Mouse (Mus musculus) G1E (cell line): ENCODE measurements around the gene Gm26897.

Experiments used
- CTCF ChIP-seq: IDR thresholded peaks from 2 replicates; pipeline ENCODE4 v1.5.1; 2012; ENCODE audit warnings: low read depth, low read length, inconsistent platforms, mixed read lengths
- GATA1 ChIP-seq: IDR thresholded peaks from 2 replicates; pipeline ENCODE4 v1.6.1; 2012; ENCODE audit warnings: borderline replicate concordance, low read length, inconsistent platforms, mixed read lengths
- GATA2 ChIP-seq: IDR thresholded peaks from 2 replicates; pipeline ENCODE4 v1.6.1; 2012; ENCODE audit warnings: low read depth, low read length, inconsistent platforms, borderline replicate concordance
- POLR2AphosphoS5 ChIP-seq: IDR thresholded peaks from 2 replicates; pipeline ENCODE4 v1.6.1; 2012; ENCODE audit warnings: low read depth, low read length, inconsistent platforms; ENCODE audit not compliant: insufficient replicate concordance
- TAL1 ChIP-seq: conservative IDR thresholded peaks from 2 replicates; pipeline ENCODE4 v1.6.1; 2012; ENCODE audit warnings: low read depth, low read length, inconsistent platforms, mixed read lengths

- TF ChIP-seq CTCF (no peak), TAL1 (no peak), GATA1 (no peak), POLR2AphosphoS5 (no peak), GATA2 (no peak)
These were observed 27.2 kb downstream of the Gm26897 start for GRCm38 (mm10) chr5:111760721-111761480.
